Mouse (Mus musculus) megakaryocyte, embryonic 14.5 days (primary cell): ENCODE results near the gene Dnah11. TPM values are rescaled to one million over a fixed set of nuclear protein-coding genes. Genes with fewer than 3 reads are reported as not detected.

ENCODE experiments used
- H3K27me3 ChIP-seq: replicated peaks from 2 replicates; pipeline ENCODE3; 2012; ENCODE audit warnings: inconsistent platforms
- H3K36me3 ChIP-seq: replicated peaks from 2 replicates; pipeline ENCODE3; 2012; ENCODE audit warnings: low read length, inconsistent platforms, mixed read lengths
- H3K4me1 ChIP-seq: 2 replicates; pipeline ENCODE4 v1.6.1; 2012; ENCODE audit warnings: inconsistent platforms
- H3K4me3 ChIP-seq: replicated peaks from 2 replicates; pipeline ENCODE3; 2012; ENCODE audit warnings: moderate library complexity, mild to moderate bottlenecking, inconsistent platforms
- H3K9me3 ChIP-seq: 2 replicates; pipeline ENCODE4 v1.6.1; 2012; ENCODE audit warnings: inconsistent platforms
- FLI1 ChIP-seq: IDR thresholded peaks from 2 replicates; pipeline ENCODE4 v1.6.1; 2012; ENCODE audit warnings: low read length, inconsistent platforms, mixed read lengths
- GATA1 ChIP-seq: IDR thresholded peaks from 3 replicates; pipeline ENCODE4 v1.6.1; 2012; ENCODE audit warnings: mixed read lengths, low read length, inconsistent platforms, borderline replicate concordance
- polyA plus RNA-seq: library from polyadenylated mRNA; stranded (reverse); fragments of >175 nt; gene quantifications from 2 replicates; pipeline ENCODE4 v1.2.3, GENCODE M21; 2012; ENCODE audit warnings: low replicate concordance; ENCODE audit not compliant: insufficient read depth

The Dnah11 gene
- 0.25 TPM in 1 of 2 replicates, not detected in the other for polyA plus RNA-seq

GRCm38 (mm10) chr12:118198386-118199093 lies at the start of gene Dnah11:
Gene Dnah11, minus strand, starts transcription at chr12:118199043.
- Histone ChIP-seq H3K27me3 (peaks cover 12% of the 10 kb centered on the region), H3K4me3 (peak within 1 kb of the TSS; percentile 97), H3K4me1 (peaks cover 32% of the 10 kb centered on the region), H3K9me3 (no peaks in the 10 kb centered on the region), H3K36me3 (peaks cover 5% of the 10 kb centered on the region)
- TF ChIP-seq FLI1 (no peak), GATA1 (no peak)

GRCm38 (mm10) chr12:118221182-118221581 lies 22.3 kb upstream of the Dnah11 start:
- TF ChIP-seq GATA1 (no peak), FLI1 (no peak)
- H3K36me3 ChIP-seq = no peaks in the 10 kb centered on the region
- no peak overlapping the region for H3K4me3 ChIP-seq
- H3K9me3 ChIP-seq = no peaks in the 10 kb centered on the region
- peaks cover 16% of the 10 kb centered on the region for H3K4me1 ChIP-seq
- H3K27me3 ChIP-seq = no peaks in the 10 kb centered on the region

GRCm38 (mm10) chr12:118220062-118220461 lies 21.2 kb upstream of the Dnah11 start:
- H3K4me3 ChIP-seq = no peak overlapping the region
- no peaks in the 10 kb centered on the region for H3K36me3 ChIP-seq
- H3K27me3 ChIP-seq = no peaks in the 10 kb centered on the region
- no peak for TF ChIP-seq GATA1
- TF ChIP-seq FLI1 = no peak
- H3K9me3 ChIP-seq = no peaks in the 10 kb centered on the region
- H3K4me1 ChIP-seq = peaks cover 16% of the 10 kb centered on the region

- Histone ChIP-seq H3K4me1 (peaks cover 15% of the 10 kb centered on the region), H3K9me3 (no peaks in the 10 kb centered on the region), H3K36me3 (no peaks in the 10 kb centered on the region), H3K27me3 (no peaks in the 10 kb centered on the region), H3K4me3 (peak overlapping the region; percentile 38)
- TF ChIP-seq GATA1 = no peak
- no peak for TF ChIP-seq FLI1
Observed at GRCm38 (mm10) chr12:118212163-118212562, 13.3 kb upstream of the Dnah11 start.

- Histone ChIP-seq H3K4me1 (peaks cover 43% of the 10 kb centered on the region), H3K9me3 (no peaks in the 10 kb centered on the region), H3K27me3 (peaks cover 12% of the 10 kb centered on the region), H3K36me3 (peaks cover 16% of the 10 kb centered on the region), H3K4me3 (no peak overlapping the region)
- no peak for TF ChIP-seq FLI1
- TF ChIP-seq GATA1 = no peak
Observed at GRCm38 (mm10) chr12:118196583-118196982, 2.3 kb downstream of the Dnah11 start.

- peak overlapping the region; percentile 59 for H3K4me3 ChIP-seq
- H3K36me3 ChIP-seq = peaks cover 35% of the 10 kb centered on the region
- H3K9me3 ChIP-seq = no peaks in the 10 kb centered on the region
- H3K27me3 ChIP-seq = peaks cover 17% of the 10 kb centered on the region
- peaks cover 62% of the 10 kb centered on the region for H3K4me1 ChIP-seq
- TF ChIP-seq GATA1 (no peak), FLI1 (no peak)
Observed at GRCm38 (mm10) chr12:118189535-118189934, 9.3 kb downstream of the Dnah11 start.

GRCm38 (mm10) chr12:118187663-118188062 lies 11.2 kb downstream of the Dnah11 start:
- Histone ChIP-seq H3K36me3 (peaks cover 27% of the 10 kb centered on the region), H3K4me1 (peaks cover 53% of the 10 kb centered on the region), H3K27me3 (peaks cover 17% of the 10 kb centered on the region), H3K9me3 (0 out of 2 replicates have a peak, but pooled peaks cover 2% of the 10 kb centered on the region), H3K4me3 (no peak overlapping the region)
- no peak for TF ChIP-seq FLI1
- TF ChIP-seq GATA1 = no peak

- Histone ChIP-seq H3K4me1 (peaks cover 57% of the 10 kb centered on the region), H3K4me3 (no peak overlapping the region), H3K27me3 (peaks cover 17% of the 10 kb centered on the region), H3K36me3 (peaks cover 26% of the 10 kb centered on the region), H3K9me3 (0 out of 2 replicates have a peak, but pooled peaks cover 3% of the 10 kb centered on the region)
- no peak for TF ChIP-seq FLI1
- TF ChIP-seq GATA1 = no peak
Observed at GRCm38 (mm10) chr12:118186881-118187489, 11.9 kb downstream of the Dnah11 start.

- H3K4me1 ChIP-seq = peaks cover 63% of the 10 kb centered on the region
- no peak for TF ChIP-seq FLI1
- H3K4me3 ChIP-seq = no peak overlapping the region
- 0 out of 2 replicates have a peak, but pooled peaks cover 3% of the 10 kb centered on the region for H3K9me3 ChIP-seq
- peaks cover 22% of the 10 kb centered on the region for H3K27me3 ChIP-seq
- H3K36me3 ChIP-seq = peaks cover 24% of the 10 kb centered on the region
Observed at GRCm38 (mm10) chr12:118186120-118186880, 12.5 kb downstream of the Dnah11 start.

- Histone ChIP-seq H3K4me3 (no peak overlapping the region), H3K4me1 (peaks cover 51% of the 10 kb centered on the region), H3K36me3 (peaks cover 16% of the 10 kb centered on the region), H3K27me3 (peaks cover 23% of the 10 kb centered on the region), H3K9me3 (0 out of 2 replicates have a peak, but pooled peaks cover 3% of the 10 kb centered on the region)
- TF ChIP-seq GATA1 (no peak), FLI1 (no peak)
Observed at GRCm38 (mm10) chr12:118184731-118185130, 14.1 kb downstream of the Dnah11 start.
